Mouse (Mus musculus): ENCODE data around the gene Ankk1. TPM values are rescaled to one million over a fixed set of nuclear protein-coding genes. Genes with fewer than 3 reads are reported as not detected.

The Ankk1 gene
- polyA plus RNA-seq, 1 experiment from 2014 or later = not detected

- H3K9me3 ChIP-seq (replicated peaks) = no peaks in the 10 kb centered on the region
- no peak overlapping the region for H3K4me2 ChIP-seq
- H3K4me3 ChIP-seq = no peak overlapping the region
- H3K36me3 ChIP-seq (ENCODE audit: poor library complexity, severe bottlenecking) = no peaks in the 10 kb centered on the region
- 80% methylated on average over 2 of the region's 2 CpGs for WGBS
- ATAC-seq = no peak
- H3K4me1 ChIP-seq = no peaks in the 10 kb centered on the region
- no peak overlapping the region for H3K9ac ChIP-seq
- no peaks in the 10 kb centered on the region for H3K27me3 ChIP-seq
- no peak overlapping the region for H3K27ac ChIP-seq
Measured at GRCm38 (mm10) chr9:49403711-49404110, 23.1 kb downstream of the Ankk1 start.

DNA sequence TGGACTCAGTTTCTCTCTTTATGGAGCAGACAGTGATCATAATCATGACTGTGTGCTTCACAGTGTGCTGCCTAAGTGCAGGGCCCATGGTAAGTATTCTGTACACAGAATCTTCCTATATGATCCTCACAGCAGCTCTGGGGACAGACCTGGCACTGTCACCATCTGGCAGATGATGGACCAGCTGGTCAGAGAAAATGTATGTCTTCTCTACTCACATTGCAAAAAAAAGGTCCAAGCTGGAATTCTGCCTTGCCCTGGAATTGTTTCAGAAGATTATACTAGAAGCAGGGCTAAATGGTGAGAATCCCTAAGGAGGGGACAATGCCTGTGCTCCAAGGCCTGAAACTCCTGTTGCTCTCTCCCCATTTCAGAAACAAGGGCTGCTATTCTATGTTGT, 30.8 kb downstream of the Ankk1 start:
- ATAC-seq = no peak
- Histone ChIP-seq H3K4me3 (no peak overlapping the region), H3K9ac (no peak overlapping the region), H3K4me1 (no peaks in the 10 kb centered on the region), H3K4me2 (no peak overlapping the region), H3K27ac (no peak overlapping the region), H3K36me3 (ENCODE audit: poor library complexity, severe bottlenecking) (no peaks in the 10 kb centered on the region), H3K27me3 (no peaks in the 10 kb centered on the region), H3K9me3 (replicated peaks) (no peaks in the 10 kb centered on the region)

- no peaks in the 10 kb centered on the region for H3K9me3 ChIP-seq (replicated peaks)
- H3K9ac ChIP-seq = no peak overlapping the region
- WGBS = 59% methylated on average over 2 of the region's 2 CpGs
- no peaks in the 10 kb centered on the region for H3K4me1 ChIP-seq
- H3K4me2 ChIP-seq = no peak overlapping the region
- H3K27me3 ChIP-seq = no peaks in the 10 kb centered on the region
- H3K4me3 ChIP-seq = no peak overlapping the region
- no peak for ATAC-seq
- no peaks in the 10 kb centered on the region for H3K36me3 ChIP-seq (ENCODE audit: poor library complexity, severe bottlenecking)
- no peak overlapping the region for H3K27ac ChIP-seq
Measured at GRCm38 (mm10) chr9:49392242-49392641, 34.6 kb downstream of the Ankk1 start.

DNA sequence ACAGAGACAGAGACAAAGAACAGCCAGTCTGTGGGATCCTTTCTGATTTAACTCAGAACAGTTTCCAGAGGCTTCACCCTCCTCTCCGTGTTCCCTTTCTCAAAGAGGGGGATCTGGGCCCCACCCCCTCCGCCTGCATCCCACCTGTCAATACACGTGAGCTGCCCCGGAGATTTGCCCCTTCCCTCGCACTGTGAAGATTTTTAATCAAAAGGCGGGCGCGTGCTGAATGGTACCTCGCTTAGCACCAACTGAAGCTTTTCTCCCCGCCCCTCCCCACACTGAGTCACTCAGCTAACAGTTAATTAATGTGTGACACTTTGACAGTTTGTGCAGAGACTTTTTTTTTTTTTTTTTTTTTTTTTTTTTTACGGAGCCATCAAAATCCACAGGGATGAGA, 40.7 kb downstream of the Ankk1 start:
- Histone ChIP-seq H3K9ac (no peak overlapping the region), H3K27ac (no peak overlapping the region), H3K4me2 (peak overlapping the region; percentile 24; the same call in 1 of the 2 replicates), H3K4me3 (no peak overlapping the region), H3K27me3 (no peaks in the 10 kb centered on the region), H3K36me3 (ENCODE audit: poor library complexity, severe bottlenecking) (no peaks in the 10 kb centered on the region), H3K9me3 (replicated peaks) (no peaks in the 10 kb centered on the region), H3K4me1 (peaks cover 7% of the 10 kb centered on the region)
- 15% methylated on average over 11 of the region's 11 CpGs for WGBS
- peak; percentile 48; the same call in 1 of the 2 replicates for ATAC-seq

GRCm38 (mm10) chr9:49385301-49385700, 41.5 kb downstream of the Ankk1 start:
- Histone ChIP-seq H3K27ac (no peak overlapping the region), H3K9ac (no peak overlapping the region), H3K27me3 (no peaks in the 10 kb centered on the region), H3K36me3 (ENCODE audit: poor library complexity, severe bottlenecking) (no peaks in the 10 kb centered on the region), H3K4me2 (no peak overlapping the region), H3K9me3 (replicated peaks) (no peaks in the 10 kb centered on the region), H3K4me1 (peaks cover 7% of the 10 kb centered on the region), H3K4me3 (no peak overlapping the region)
- WGBS = 57% methylated on average over 7 of the region's 7 CpGs
- ATAC-seq = no peak

- ATAC-seq = no peak
Measured at GRCm38 (mm10) chr9:49384855-49385254, 42.0 kb downstream of the Ankk1 start.

GRCm38 (mm10) chr9:49384041-49384440, 42.8 kb downstream of the Ankk1 start:
- Histone ChIP-seq H3K27ac (no peak overlapping the region), H3K4me2 (no peak overlapping the region), H3K36me3 (ENCODE audit: poor library complexity, severe bottlenecking) (no peaks in the 10 kb centered on the region), H3K9ac (no peak overlapping the region), H3K4me1 (peaks cover 7% of the 10 kb centered on the region), H3K9me3 (replicated peaks) (no peaks in the 10 kb centered on the region), H3K4me3 (no peak overlapping the region), H3K27me3 (no peaks in the 10 kb centered on the region)
- no peak for ATAC-seq
- WGBS = 35% methylated on average over 3 of the region's 3 CpGs

More at GRCm38 (mm10) chr9:49384855-49385254, 42.0 kb downstream of the Ankk1 start:
- Histone ChIP-seq H3K36me3 (ENCODE audit: poor library complexity, severe bottlenecking) (no peaks in the 10 kb centered on the region), H3K4me3 (no peak overlapping the region), H3K27me3 (no peaks in the 10 kb centered on the region), H3K9me3 (replicated peaks) (no peaks in the 10 kb centered on the region), H3K4me1 (peaks cover 7% of the 10 kb centered on the region), H3K4me2 (no peak overlapping the region), H3K9ac (no peak overlapping the region), H3K27ac (no peak overlapping the region)
- 87% methylated on average over 6 of the region's 6 CpGs for WGBS

DNA sequence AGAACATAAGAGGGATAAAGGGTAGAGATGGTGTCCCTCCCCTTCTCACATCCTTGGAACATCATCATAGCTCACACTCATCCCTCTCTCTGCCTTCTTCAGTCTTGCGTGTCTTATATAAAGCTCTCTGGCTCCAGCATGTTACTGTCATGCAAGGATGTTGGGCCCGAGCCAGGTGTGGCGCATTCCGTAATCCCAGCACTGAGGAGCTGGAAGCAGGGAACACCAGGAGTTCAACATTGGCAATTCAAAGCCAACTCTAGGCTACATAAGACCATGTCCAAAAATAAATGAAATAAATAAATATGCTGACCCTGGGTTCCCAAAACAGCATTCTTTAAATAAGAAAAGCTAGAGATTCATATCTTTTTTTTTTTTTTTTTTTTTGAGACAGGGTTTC, 46.9 kb downstream of the Ankk1 start:
- H3K4me3 ChIP-seq = no peak overlapping the region
- WGBS = 92% methylated on average over 4 of the region's 4 CpGs
- H3K27ac ChIP-seq = no peak overlapping the region
- H3K4me2 ChIP-seq = no peak overlapping the region
- H3K4me1 ChIP-seq = no peaks in the 10 kb centered on the region
- no peaks in the 10 kb centered on the region for H3K36me3 ChIP-seq (ENCODE audit: poor library complexity, severe bottlenecking)
- ATAC-seq = no peak
- no peak overlapping the region for H3K9ac ChIP-seq
- no peaks in the 10 kb centered on the region for H3K27me3 ChIP-seq
- no peaks in the 10 kb centered on the region for H3K9me3 ChIP-seq (replicated peaks)

DNA sequence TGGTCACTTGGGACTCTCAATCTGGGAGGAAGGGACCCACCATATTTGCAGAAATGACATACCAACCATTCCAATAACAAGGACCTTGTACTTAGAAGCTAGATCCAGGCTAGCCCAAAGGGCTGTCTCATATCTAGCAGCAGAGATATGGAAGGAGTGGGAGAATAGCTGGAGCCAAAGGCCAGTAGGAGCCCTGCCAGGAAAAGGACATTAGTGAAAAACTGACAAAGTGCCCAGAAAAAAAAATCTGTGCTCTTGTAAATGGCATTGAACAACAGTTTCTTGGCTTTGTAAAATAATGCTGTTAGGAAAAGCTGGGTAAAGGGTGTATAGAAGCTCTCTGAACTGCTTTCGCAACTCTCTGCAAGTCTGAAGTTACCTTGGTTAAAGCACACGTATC, 52.9 kb downstream of the Ankk1 start:
- H3K9me3 ChIP-seq (replicated peaks) = no peaks in the 10 kb centered on the region
- H3K4me2 ChIP-seq = no peak overlapping the region
- H3K27me3 ChIP-seq = no peaks in the 10 kb centered on the region
- no peak overlapping the region for H3K27ac ChIP-seq
- H3K4me3 ChIP-seq = no peak overlapping the region
- H3K36me3 ChIP-seq (ENCODE audit: poor library complexity, severe bottlenecking) = no peaks in the 10 kb centered on the region
- H3K4me1 ChIP-seq = no peaks in the 10 kb centered on the region
- 100% methylated on average over 2 of the region's 2 CpGs for WGBS
- no peak overlapping the region for H3K9ac ChIP-seq
- ATAC-seq = no peak

- 25% methylated on average over 5 of the region's 5 CpGs for WGBS
- Histone ChIP-seq H3K36me3 (ENCODE audit: poor library complexity, severe bottlenecking) (no peaks in the 10 kb centered on the region), H3K4me1 (peaks cover 2% of the 10 kb centered on the region; the same call in 1 of the 2 replicates), H3K9ac (no peak overlapping the region), H3K4me3 (no peak overlapping the region), H3K4me2 (no peak overlapping the region), H3K9me3 (replicated peaks) (no peaks in the 10 kb centered on the region), H3K27me3 (no peaks in the 10 kb centered on the region), H3K27ac (no peak overlapping the region)
- no peak for ATAC-seq
Measured at GRCm38 (mm10) chr9:49365763-49366162, 61.1 kb downstream of the Ankk1 start.

Other genes with a start within 250 kb of the Ankk1 start
- not detected in 2 replicates for gene Gm4894, start 176.5 kb downstream of the Ankk1 start, polyA plus RNA-seq (2015; fragmentation: Nextera tagmentation; extraction: Ambion mirVana)
- gene Drd2, start 86.4 kb downstream of the Ankk1 start, polyA plus RNA-seq (2015; fragmentation: Nextera tagmentation; extraction: Ambion mirVana) = 1.4 TPM in 2 replicates
- gene Ttc12, start 59.2 kb upstream of the Ankk1 start, polyA plus RNA-seq (2015; fragmentation: Nextera tagmentation; extraction: Ambion mirVana) = 0.79 and 1.0 TPM in 2 replicates